Mouse (Mus musculus): ENCODE data around the gene Cpm. TPM values are rescaled to one million over a fixed set of nuclear protein-coding genes. Genes with fewer than 3 reads are reported as not detected.

Gene Cpm
- polyA plus RNA-seq, 2 experiments = 24.4 to 41.6 TPM

- Histone ChIP-seq H3K4me1 (ENCODE audit: control insufficient read depth, insufficient read depth, low read length) (no peaks in the 10 kb centered on the region; the same call in 1 of the 2 replicates), H3K9me3 (ENCODE audit: control insufficient read depth, low read length) (no peaks in the 10 kb centered on the region), H3K27ac (replicated peaks; ENCODE audit: low read depth, low read length) (no peak overlapping the region), H3K4me3 (replicated peaks; ENCODE audit: low read length) (no peak overlapping the region), H3K9ac (ENCODE audit: low read depth, low read length, severe bottlenecking) (no peak overlapping the region), H3K4me2 (replicated peaks; ENCODE audit: low read depth, low read length, severe bottlenecking) (no peak overlapping the region), H3K27me3 (ENCODE audit: control insufficient read depth, insufficient read depth, low read length) (no peaks in the 10 kb centered on the region), H3K36me3 (ENCODE audit: control insufficient read depth, insufficient read depth, low read length) (no peaks in the 10 kb centered on the region)
- TF ChIP-seq POLR2A (IDR thresholded peaks at IDR 0.05; ENCODE audit: borderline replicate concordance, extremely low read depth, insufficient read depth, insufficient read length) = no peak
- WGBS = 92% methylated on average over 4 of the region's 4 CpGs
- no peak for ATAC-seq (ENCODE audit: low FRiP score, low read depth)
- DNase-seq (ENCODE audit: low spot score) = no peak
These were observed 23.1 kb downstream of the Cpm start for GRCm38 (mm10) chr10:117652378-117652774.

- no peaks in the 10 kb centered on the region for H3K36me3 ChIP-seq (ENCODE audit: control insufficient read depth, insufficient read depth, low read length)
- WGBS = 84% methylated on average over 8 of the region's 8 CpGs
- H3K4me3 ChIP-seq (replicated peaks; ENCODE audit: low read length) = no peak overlapping the region
- TF ChIP-seq POLR2A (IDR thresholded peaks at IDR 0.05; ENCODE audit: borderline replicate concordance, extremely low read depth, insufficient read depth, insufficient read length) = no peak
- DNase-seq (ENCODE audit: low spot score) (no peak), ATAC-seq (ENCODE audit: low FRiP score, low read depth) (no peak)
- H3K27me3 ChIP-seq (ENCODE audit: control insufficient read depth, insufficient read depth, low read length) = no peaks in the 10 kb centered on the region
- no peaks in the 10 kb centered on the region; the same call in 1 of the 2 replicates for H3K4me1 ChIP-seq (ENCODE audit: control insufficient read depth, insufficient read depth, low read length)
- H3K4me2 ChIP-seq (replicated peaks; ENCODE audit: low read depth, low read length, severe bottlenecking) = no peak overlapping the region
- no peak overlapping the region for H3K9ac ChIP-seq (ENCODE audit: low read depth, low read length, severe bottlenecking)
- H3K9me3 ChIP-seq (ENCODE audit: control insufficient read depth, low read length) = no peaks in the 10 kb centered on the region
- H3K27ac ChIP-seq (replicated peaks; ENCODE audit: low read depth, low read length) = no peak overlapping the region
These were observed 23.9 kb downstream of the Cpm start for GRCm38 (mm10) chr10:117652930-117653778.

- WGBS = 93% methylated on average over 7 of the region's 7 CpGs
- no peak overlapping the region for H3K27ac ChIP-seq (replicated peaks; ENCODE audit: low read depth, low read length)
These were observed 24.5 kb downstream of the Cpm start for GRCm38 (mm10) chr10:117653779-117654173.

GRCm38 (mm10) chr10:117654576-117655123 lies 25.4 kb downstream of the Cpm start:
- H3K27me3 ChIP-seq (ENCODE audit: control insufficient read depth, insufficient read depth, low read length) = no peaks in the 10 kb centered on the region
- H3K27ac ChIP-seq (replicated peaks; ENCODE audit: low read depth, low read length) = no peak overlapping the region
- H3K4me1 ChIP-seq (ENCODE audit: control insufficient read depth, insufficient read depth, low read length) = peaks cover 2% of the 10 kb centered on the region; the same call in 1 of the 2 replicates
- no peak overlapping the region for H3K4me3 ChIP-seq (replicated peaks; ENCODE audit: low read length)
- no peak for ATAC-seq (ENCODE audit: low FRiP score, low read depth)
- H3K4me2 ChIP-seq (replicated peaks; ENCODE audit: low read depth, low read length, severe bottlenecking) = no peak overlapping the region
- WGBS = 68% methylated on average over 3 of the region's 3 CpGs
- H3K9me3 ChIP-seq (ENCODE audit: control insufficient read depth, low read length) = no peaks in the 10 kb centered on the region
- H3K9ac ChIP-seq (ENCODE audit: low read depth, low read length, severe bottlenecking) = no peak overlapping the region
- TF ChIP-seq POLR2A (IDR thresholded peaks at IDR 0.05; ENCODE audit: borderline replicate concordance, extremely low read depth, insufficient read depth, insufficient read length) = no peak
- H3K36me3 ChIP-seq (ENCODE audit: control insufficient read depth, insufficient read depth, low read length) = no peaks in the 10 kb centered on the region
- DNase-seq (ENCODE audit: low spot score) = no peak

More at GRCm38 (mm10) chr10:117653779-117654173, 24.5 kb downstream of the Cpm start:
- Histone ChIP-seq H3K4me3 (replicated peaks; ENCODE audit: low read length) (no peak overlapping the region), H3K9ac (ENCODE audit: low read depth, low read length, severe bottlenecking) (no peak overlapping the region), H3K9me3 (ENCODE audit: control insufficient read depth, low read length) (no peaks in the 10 kb centered on the region), H3K4me2 (replicated peaks; ENCODE audit: low read depth, low read length, severe bottlenecking) (no peak overlapping the region), H3K27me3 (ENCODE audit: control insufficient read depth, insufficient read depth, low read length) (no peaks in the 10 kb centered on the region), H3K4me1 (ENCODE audit: control insufficient read depth, insufficient read depth, low read length) (peaks cover 2% of the 10 kb centered on the region; the same call in 1 of the 2 replicates), H3K36me3 (ENCODE audit: control insufficient read depth, insufficient read depth, low read length) (no peaks in the 10 kb centered on the region)
- TF ChIP-seq POLR2A (IDR thresholded peaks at IDR 0.05; ENCODE audit: borderline replicate concordance, extremely low read depth, insufficient read depth, insufficient read length) = no peak
- ATAC-seq (ENCODE audit: low FRiP score, low read depth) (no peak), DNase-seq (ENCODE audit: low spot score) (no peak)

GRCm38 (mm10) chr10:117655460-117655859 lies 26.2 kb downstream of the Cpm start:
- peaks cover 2% of the 10 kb centered on the region; the same call in 1 of the 2 replicates for H3K4me1 ChIP-seq (ENCODE audit: control insufficient read depth, insufficient read depth, low read length)
- H3K9me3 ChIP-seq (ENCODE audit: control insufficient read depth, low read length) = no peaks in the 10 kb centered on the region
- no peaks in the 10 kb centered on the region for H3K27me3 ChIP-seq (ENCODE audit: control insufficient read depth, insufficient read depth, low read length)
- no peaks in the 10 kb centered on the region for H3K36me3 ChIP-seq (ENCODE audit: control insufficient read depth, insufficient read depth, low read length)
- no peak for TF ChIP-seq POLR2A (IDR thresholded peaks at IDR 0.05; ENCODE audit: borderline replicate concordance, extremely low read depth, insufficient read depth, insufficient read length)
- no peak for ATAC-seq (ENCODE audit: low FRiP score, low read depth)
- H3K27ac ChIP-seq (replicated peaks; ENCODE audit: low read depth, low read length) = no peak overlapping the region
- H3K4me3 ChIP-seq (replicated peaks; ENCODE audit: low read length) = no peak overlapping the region
- no peak overlapping the region for H3K4me2 ChIP-seq (replicated peaks; ENCODE audit: low read depth, low read length, severe bottlenecking)
- no peak for DNase-seq (ENCODE audit: low spot score)
- H3K9ac ChIP-seq (ENCODE audit: low read depth, low read length, severe bottlenecking) = no peak overlapping the region
- 89% methylated on average over 9 of the region's 9 CpGs for whole genome bisulfite sequencing
